Mouse (Mus musculus): ENCODE results near the gene Eea1. TPM values are rescaled to one million over a fixed set of nuclear protein-coding genes. Genes with fewer than 3 reads are reported as not detected.
"Not testable (repeated sequence)": the region's sequence is repeated elsewhere in the genome, so short reads cannot be mapped to it uniquely, and the experiment has no call there.

The Eea1 gene
- polyA plus RNA-seq, 1 experiment from 2014 or later = 22.1 TPM

GRCm38 (mm10) chr10:95914434-95915174, 25.8 kb upstream of the Eea1 start:
- H3K36me3 ChIP-seq = no peaks in the 10 kb centered on the region
- WGBS = 87% methylated on average over 5 of the region's 5 CpGs
- H3K9me3 ChIP-seq = no peaks in the 10 kb centered on the region
- H3K27me3 ChIP-seq (replicated peaks) = no peaks in the 10 kb centered on the region
- no peak overlapping the region for H3K4me2 ChIP-seq
- no peak for ATAC-seq (ENCODE audit: insufficient read depth, low FRiP score, low read depth)
- no peaks in the 10 kb centered on the region for H3K4me1 ChIP-seq
- H3K4me3 ChIP-seq (replicated peaks) = no peak overlapping the region
- no peak overlapping the region for H3K27ac ChIP-seq
- no peak overlapping the region for H3K9ac ChIP-seq

- Histone ChIP-seq H3K36me3 (no peaks in the 10 kb centered on the region), H3K27ac (no peak overlapping the region), H3K4me3 (replicated peaks) (no peak overlapping the region), H3K27me3 (replicated peaks) (no peaks in the 10 kb centered on the region), H3K4me1 (no peaks in the 10 kb centered on the region), H3K9ac (no peak overlapping the region), H3K4me2 (no peak overlapping the region), H3K9me3 (no peaks in the 10 kb centered on the region)
- WGBS = 35% methylated on average over 3 of the region's 3 CpGs
- no peak for ATAC-seq (ENCODE audit: insufficient read depth, low FRiP score, low read depth)
Observed at GRCm38 (mm10) chr10:95918716-95919115, 21.7 kb upstream of the Eea1 start.

GRCm38 (mm10) chr10:95923263-95924217, 16.9 kb upstream of the Eea1 start:
- Histone ChIP-seq H3K4me3 (replicated peaks) (no peak overlapping the region), H3K27me3 (replicated peaks) (no peaks in the 10 kb centered on the region), H3K9me3 (no peaks in the 10 kb centered on the region), H3K27ac (no peak overlapping the region), H3K36me3 (no peaks in the 10 kb centered on the region), H3K4me1 (no peaks in the 10 kb centered on the region), H3K4me2 (no peak overlapping the region), H3K9ac (no peak overlapping the region)
- WGBS = 56% methylated on average over 6 of the region's 6 CpGs
- ATAC-seq (ENCODE audit: insufficient read depth, low FRiP score, low read depth) = no peak

GRCm38 (mm10) chr10:95933631-95934030, 6.8 kb upstream of the Eea1 start:
- not testable (repeated sequence) for H3K27me3 ChIP-seq (replicated peaks); H3K4me2 ChIP-seq; H3K9me3 ChIP-seq; H3K4me3 ChIP-seq (replicated peaks); H3K4me1 ChIP-seq; ATAC-seq (ENCODE audit: insufficient read depth, low FRiP score, low read depth); H3K27ac ChIP-seq; H3K36me3 ChIP-seq; H3K9ac ChIP-seq
- 91% methylated on average over 13 of the region's 13 CpGs for WGBS

GRCm38 (mm10) chr10:95940901-95941767, 684 bp downstream of the Eea1 start:
- Histone ChIP-seq H3K4me1 (no peaks in the 10 kb centered on the region), H3K4me3 (replicated peaks) (peak overlapping the region; percentile 89), H3K27ac (peak overlapping the region; percentile 96), H3K27me3 (replicated peaks) (no peaks in the 10 kb centered on the region), H3K4me2 (peak overlapping the region; percentile 87), H3K9me3 (no peaks in the 10 kb centered on the region), H3K9ac (peak overlapping the region; percentile 80), H3K36me3 (no peaks in the 10 kb centered on the region)
- WGBS = 2% methylated on average over 54 of the region's 69 CpGs
- ATAC-seq (ENCODE audit: insufficient read depth, low FRiP score, low read depth) = peak; percentile 80

GRCm38 (mm10) chr10:95941768-95942425, 1.4 kb downstream of the Eea1 start:
- Histone ChIP-seq H3K4me3 (replicated peaks) (peak overlapping the region; percentile 89), H3K9ac (no peak overlapping the region), H3K27ac (peak overlapping the region; percentile 96; the same call in 1 of the 2 replicates), H3K9me3 (no peaks in the 10 kb centered on the region), H3K27me3 (replicated peaks) (no peaks in the 10 kb centered on the region), H3K4me2 (peak overlapping the region; percentile 87), H3K4me1 (no peaks in the 10 kb centered on the region), H3K36me3 (no peaks in the 10 kb centered on the region)
- no peak for ATAC-seq (ENCODE audit: insufficient read depth, low FRiP score, low read depth)
- WGBS = 32% methylated on average over 6 of the region's 6 CpGs

- H3K27ac ChIP-seq = no peak overlapping the region
- H3K4me3 ChIP-seq (replicated peaks) = no peak overlapping the region
- H3K9ac ChIP-seq = no peak overlapping the region
- ATAC-seq (ENCODE audit: insufficient read depth, low FRiP score, low read depth) = no peak
- H3K36me3 ChIP-seq = no peaks in the 10 kb centered on the region
- no peaks in the 10 kb centered on the region for H3K27me3 ChIP-seq (replicated peaks)
- H3K4me1 ChIP-seq = no peaks in the 10 kb centered on the region
- no peaks in the 10 kb centered on the region for H3K9me3 ChIP-seq
- H3K4me2 ChIP-seq = no peak overlapping the region
- WGBS = 77% methylated on average over 1 of the region's 1 CpGs
Observed at GRCm38 (mm10) chr10:95945086-95945485, 4.6 kb downstream of the Eea1 start.

- Histone ChIP-seq H3K4me2 (no peak overlapping the region), H3K36me3 (no peaks in the 10 kb centered on the region), H3K4me1 (no peaks in the 10 kb centered on the region), H3K4me3 (replicated peaks) (no peak overlapping the region), H3K27me3 (replicated peaks) (no peaks in the 10 kb centered on the region), H3K9ac (no peak overlapping the region), H3K9me3 (no peaks in the 10 kb centered on the region), H3K27ac (no peak overlapping the region)
- WGBS = 88% methylated on average over 3 of the region's 3 CpGs
- no peak for ATAC-seq (ENCODE audit: insufficient read depth, low FRiP score, low read depth)
Observed at GRCm38 (mm10) chr10:95949410-95949809, 9.0 kb downstream of the Eea1 start.

GRCm38 (mm10) chr10:95950194-95950593, 9.7 kb downstream of the Eea1 start:
- no peak overlapping the region for H3K4me2 ChIP-seq
- no peak for ATAC-seq (ENCODE audit: insufficient read depth, low FRiP score, low read depth)

GRCm38 (mm10) chr10:95950797-95951196, 10.3 kb downstream of the Eea1 start:
- H3K27ac ChIP-seq = no peak overlapping the region
- H3K4me2 ChIP-seq = no peak overlapping the region
- H3K9me3 ChIP-seq = no peaks in the 10 kb centered on the region
- H3K36me3 ChIP-seq = no peaks in the 10 kb centered on the region
- 80% methylated on average over 4 of the region's 4 CpGs for WGBS
- H3K9ac ChIP-seq = no peak overlapping the region
- H3K4me1 ChIP-seq = no peaks in the 10 kb centered on the region
- H3K4me3 ChIP-seq (replicated peaks) = no peak overlapping the region
- ATAC-seq (ENCODE audit: insufficient read depth, low FRiP score, low read depth) = no peak
- H3K27me3 ChIP-seq (replicated peaks) = no peaks in the 10 kb centered on the region

More at GRCm38 (mm10) chr10:95950194-95950593, 9.7 kb downstream of the Eea1 start:
- WGBS = 75% methylated on average over 5 of the region's 5 CpGs
- no peak overlapping the region for H3K9ac ChIP-seq
- H3K9me3 ChIP-seq = no peaks in the 10 kb centered on the region
- H3K36me3 ChIP-seq = no peaks in the 10 kb centered on the region
- H3K4me1 ChIP-seq = no peaks in the 10 kb centered on the region
- H3K27me3 ChIP-seq (replicated peaks) = no peaks in the 10 kb centered on the region
- H3K4me3 ChIP-seq (replicated peaks) = no peak overlapping the region
- H3K27ac ChIP-seq = no peak overlapping the region

GRCm38 (mm10) chr10:95951346-95951745, 10.9 kb downstream of the Eea1 start:
- H3K4me2 ChIP-seq = no peak overlapping the region
- ATAC-seq (ENCODE audit: insufficient read depth, low FRiP score, low read depth) = no peak
- H3K9me3 ChIP-seq = no peaks in the 10 kb centered on the region
- H3K36me3 ChIP-seq = no peaks in the 10 kb centered on the region
- no peaks in the 10 kb centered on the region for H3K27me3 ChIP-seq (replicated peaks)
- H3K27ac ChIP-seq = no peak overlapping the region
- no peaks in the 10 kb centered on the region for H3K4me1 ChIP-seq
- no peak overlapping the region for H3K9ac ChIP-seq
- H3K4me3 ChIP-seq (replicated peaks) = no peak overlapping the region
- 94% methylated on average over 2 of the region's 2 CpGs for WGBS

All from stomach, embryonic 15.5 days (tissue).